Mouse (Mus musculus) liver, postnatal 0 days (tissue): ENCODE measurements around the gene Ampd2.

Experiments
- CTCF ChIP-seq: sonication (generic); IDR thresholded peaks from 2 replicates; pipeline ENCODE4 v1.5.1; 2016; ENCODE audit warnings: antibody characterized with exemption, low read depth
- EP300 ChIP-seq: IDR thresholded peaks from 2 replicates; pipeline ENCODE4 v1.6.1; 2016; ENCODE audit warnings: antibody characterized with exemption, low read depth, mild to moderate bottlenecking

- TF ChIP-seq CTCF = peak; percentile 88
- no peak for TF ChIP-seq EP300
Observed at GRCm38 (mm10) chr3:108061420-108061819, 25.0 kb downstream of the Ampd2 start.
